Mouse (Mus musculus) adrenal gland (tissue): ENCODE measurements around the gene Bcat2.

Experiments used
- intact Hi-C: fragments of 180-260 bp; cut with DNase I; formaldehyde crosslinking; loops from one replicate; pipeline ENCODE4 v1.15.1; 2025

The Bcat2 gene

GRCm38 (mm10) chr7:45574472-45575379 is 4.8 kb downstream of the Bcat2 start:
- intact Hi-C loops, result no loop called here

GRCm38 (mm10) chr7:45585923-45586322 is 16.0 kb downstream of the Bcat2 start:
- intact Hi-C loops, result no loop called here

- intact Hi-C loops, result no loop called here
These were observed 18.0 kb downstream of the Bcat2 start for GRCm38 (mm10) chr7:45587631-45588592.

- intact Hi-C loops, result no loop called here
These were observed 19.2 kb downstream of the Bcat2 start for GRCm38 (mm10) chr7:45589173-45589572.

- intact Hi-C loops, result loop anchor here (5.0 kb wide), 2 partner anchors 33 to 92 kb away; partner anchors contain the start of gene Ntn5
These were observed 19.9 kb downstream of the Bcat2 start for GRCm38 (mm10) chr7:45589898-45590297.

GRCm38 (mm10) chr7:45590874-45591273 is 20.9 kb downstream of the Bcat2 start:
- intact Hi-C loops, result loop anchor here (5.0 kb wide), 2 partner anchors 34 to 91 kb away; partner anchors contain the start of gene Ntn5

GRCm38 (mm10) chr7:45591880-45592279 is 21.9 kb downstream of the Bcat2 start:
- intact Hi-C loops, result loop anchor here (5.0 kb wide), 2 partner anchors 35 to 90 kb away; partner anchors contain the start of gene Ntn5

- intact Hi-C loops, result loop anchor here (5.0 kb wide), 2 partner anchors 36 to 89 kb away; partner anchors contain the start of gene Ntn5
These were observed 23.3 kb downstream of the Bcat2 start for GRCm38 (mm10) chr7:45593118-45593815.

- intact Hi-C loops, result no loop called here
These were observed 25.2 kb downstream of the Bcat2 start for GRCm38 (mm10) chr7:45595176-45595575.

- intact Hi-C loops, result no loop called here
These were observed 26.2 kb downstream of the Bcat2 start for GRCm38 (mm10) chr7:45596107-45596506.

GRCm38 (mm10) chr7:45597013-45597412 is 27.1 kb downstream of the Bcat2 start:
- intact Hi-C loops, result no loop called here

- intact Hi-C loops, result no loop called here
These were observed 27.6 kb downstream of the Bcat2 start for GRCm38 (mm10) chr7:45597527-45597926.

GRCm38 (mm10) chr7:45598960-45599879 is 29.3 kb downstream of the Bcat2 start:
- intact Hi-C loops, result no loop called here

GRCm38 (mm10) chr7:45605704-45606289 is 35.8 kb downstream of the Bcat2 start:
- intact Hi-C loops, result no loop called here

- intact Hi-C loops, result no loop called here
These were observed 39.6 kb downstream of the Bcat2 start for GRCm38 (mm10) chr7:45609511-45609910.

- intact Hi-C loops, result no loop called here
These were observed 46.3 kb downstream of the Bcat2 start for GRCm38 (mm10) chr7:45616277-45616676.

- intact Hi-C loops, result no loop called here
These were observed 47.2 kb downstream of the Bcat2 start, which contains the start of gene Fut1 for GRCm38 (mm10) chr7:45617042-45617695. Gene Fut1, plus strand, starts transcription at chr7:45617289.

- intact Hi-C loops, result no loop called here
These were observed 48.4 kb downstream of the Bcat2 start for GRCm38 (mm10) chr7:45618316-45618715.

GRCm38 (mm10) chr7:45619592-45619991 is 49.6 kb downstream of the Bcat2 start:
- intact Hi-C loops, result no loop called here
